Mouse (Mus musculus): Measurements from ENCODE around the gene Olfr985. TPM values are rescaled to one million over a fixed set of nuclear protein-coding genes. Genes with fewer than 3 reads are reported as not detected.

Olfr985 gene
- total RNA-seq (2021) = not detected

- DNase-seq = no peak
Measured at GRCm38 (mm10) chr9:40130084-40130483, at the start of gene Olfr985. Gene Olfr985 (minus strand): TSS chr9:40130184.

GRCm38 (mm10) chr9:40177017-40177416 lies 47.0 kb upstream of the Olfr985 start:
- DNase-seq = no peak

GRCm38 (mm10) chr9:40166446-40166845 lies 36.5 kb upstream of the Olfr985 start:
- DNase-seq = peak; percentile 8

GRCm38 (mm10) chr9:40155118-40155644 lies 25.2 kb upstream of the Olfr985 start:
- no peak for DNase-seq

GRCm38 (mm10) chr9:40141544-40141943 lies 11.6 kb upstream of the Olfr985 start:
- no peak for DNase-seq

GRCm38 (mm10) chr9:40139484-40139883 lies 9.5 kb upstream of the Olfr985 start:
- no peak for DNase-seq

- DNase-seq = no peak
Measured at GRCm38 (mm10) chr9:40136987-40137688, 7.2 kb upstream of the Olfr985 start.

- DNase-seq = no peak
Measured at GRCm38 (mm10) chr9:40130556-40130955, 572 bp upstream of the Olfr985 start.

- no peak for DNase-seq
Measured at GRCm38 (mm10) chr9:40117287-40117659, 12.7 kb downstream of the Olfr985 start.

GRCm38 (mm10) chr9:40116645-40117286 lies 13.2 kb downstream of the Olfr985 start:
- peak; percentile 68 for DNase-seq

- DNase-seq = no peak
Measured at GRCm38 (mm10) chr9:40114106-40114505, 15.9 kb downstream of the Olfr985 start, which contains the start of gene Olfr984. Gene Olfr984 (minus strand): TSS chr9:40114206.

- DNase-seq = no peak
Measured at GRCm38 (mm10) chr9:40094769-40095168, 35.2 kb downstream of the Olfr985 start.

- no peak for DNase-seq
Measured at GRCm38 (mm10) chr9:40093495-40093894, 36.5 kb downstream of the Olfr985 start, which contains the start of gene Olfr983. Gene Olfr983 (minus strand): TSS chr9:40093595.

Other genes starting within 250 kb of the Olfr985 start
- gene Olfr229, start 222.8 kb downstream of the Olfr985 start, total RNA-seq (2021) = not detected
- not detected for gene Olfr974, start 192.7 kb downstream of the Olfr985 start, total RNA-seq (2021)
- gene Olfr975, start 178.1 kb downstream of the Olfr985 start, total RNA-seq (2021) = not detected
- not detected for gene Olfr976, start 169.1 kb downstream of the Olfr985 start, total RNA-seq (2021)
- not detected for gene Olfr978, start 138.1 kb downstream of the Olfr985 start, total RNA-seq (2021)
- not detected for gene Olfr979, start 126.7 kb downstream of the Olfr985 start, total RNA-seq (2021)
- not detected for gene Olfr980, start 120.6 kb downstream of the Olfr985 start, total RNA-seq (2021)
- gene Olfr981, start 108.7 kb downstream of the Olfr985 start, total RNA-seq (2021) = not detected
- gene Olfr982, start 56.4 kb downstream of the Olfr985 start, total RNA-seq (2021) = not detected
- not detected for gene Olfr983, start 36.6 kb downstream of the Olfr985 start, total RNA-seq (2021)
- gene Olfr984, start 16.0 kb downstream of the Olfr985 start, total RNA-seq (2021) = not detected
- gene Tmem225, start 17.9 kb upstream of the Olfr985 start, total RNA-seq (2021) = not detected
- gene Olfr986, start 50.7 kb upstream of the Olfr985 start, total RNA-seq (2021) = not detected
- gene Zfp202, start 62.1 kb upstream of the Olfr985 start, total RNA-seq (2021) = 1 to 10 TPM; 3.9 to 4.0 TPM
- under 1 TPM; 0.67 to 0.99 TPM for gene Scn3b, start 139.0 kb upstream of the Olfr985 start, total RNA-seq (2021)